Mouse (Mus musculus) cerebellum, adult 11 months (tissue): ENCODE measurements around the gene Usp47.

Experiments used
- DNase-seq: peaks from one replicate; pipeline ENCODE4 v3.0.0; 2022

The Usp47 gene

GRCm38 (mm10) chr7:112023150-112023600 lies at the start of gene Usp47:
TSS of gene Usp47 (plus strand) at chr7:112023504.
- peak; percentile 82 for DNase-seq

DNA sequence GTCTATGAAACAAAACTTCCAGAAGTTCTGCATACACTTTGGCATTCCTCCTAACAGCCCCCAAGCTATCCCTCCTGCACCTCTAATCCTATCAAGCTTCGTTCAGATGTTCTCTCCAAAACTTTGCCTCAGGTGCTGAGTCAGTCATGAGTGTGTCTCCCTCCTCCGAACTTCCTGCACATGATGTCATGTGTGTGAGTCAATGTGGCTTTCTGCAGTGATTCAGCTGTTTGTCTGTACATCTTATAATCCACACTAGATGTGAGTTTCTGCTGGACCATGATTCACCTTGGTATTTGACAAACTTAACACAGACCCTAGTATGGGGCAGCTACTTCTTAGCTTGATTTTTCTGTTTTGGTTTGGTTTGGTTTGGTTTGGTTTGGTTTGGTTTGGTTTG lies 46.9 kb upstream of the Usp47 start:
- DNase-seq, result no peak

DNA sequence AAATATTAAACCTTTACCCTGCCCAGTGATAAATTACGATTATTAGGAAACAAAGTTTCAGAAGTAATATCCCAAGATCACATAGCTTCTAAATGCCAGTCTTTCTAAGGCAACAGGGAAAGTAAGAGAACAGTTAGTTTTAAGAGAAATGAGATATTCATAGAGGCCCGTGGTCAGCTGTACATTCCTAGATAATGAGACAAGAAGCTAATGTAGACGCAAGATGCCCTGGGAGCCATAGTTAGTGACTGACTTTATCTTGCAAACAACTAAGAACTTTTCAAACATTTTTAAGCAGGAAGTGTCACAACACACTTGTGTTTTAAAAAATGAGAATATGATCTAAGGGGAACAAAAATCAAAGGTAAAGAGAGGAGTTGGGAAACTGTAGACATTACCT lies 45.4 kb upstream of the Usp47 start:
- DNase-seq, result no peak

DNA sequence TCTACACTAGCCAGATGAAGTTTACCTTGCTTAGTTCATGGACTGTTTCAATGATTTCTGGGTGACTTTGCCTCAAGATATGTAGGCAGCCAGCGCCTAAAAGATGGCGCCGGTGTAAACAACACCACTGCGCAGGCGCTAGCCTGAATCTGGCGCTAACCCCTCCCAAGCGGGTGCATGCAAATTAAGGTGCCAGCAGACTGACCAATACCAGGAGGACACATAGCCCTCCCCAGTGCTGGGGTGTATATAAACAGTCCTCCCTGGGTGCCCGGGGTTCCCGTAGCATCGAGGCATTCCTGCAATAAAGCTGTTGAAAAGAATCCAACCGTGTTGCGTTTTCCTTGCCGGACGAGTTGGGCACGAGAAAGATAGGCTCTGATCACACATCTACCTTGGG lies 41.0 kb upstream of the Usp47 start:
- no peak for DNase-seq

- DNase-seq, result no peak
Observed at GRCm38 (mm10) chr7:111984530-111984929, 38.8 kb upstream of the Usp47 start.

DNA sequence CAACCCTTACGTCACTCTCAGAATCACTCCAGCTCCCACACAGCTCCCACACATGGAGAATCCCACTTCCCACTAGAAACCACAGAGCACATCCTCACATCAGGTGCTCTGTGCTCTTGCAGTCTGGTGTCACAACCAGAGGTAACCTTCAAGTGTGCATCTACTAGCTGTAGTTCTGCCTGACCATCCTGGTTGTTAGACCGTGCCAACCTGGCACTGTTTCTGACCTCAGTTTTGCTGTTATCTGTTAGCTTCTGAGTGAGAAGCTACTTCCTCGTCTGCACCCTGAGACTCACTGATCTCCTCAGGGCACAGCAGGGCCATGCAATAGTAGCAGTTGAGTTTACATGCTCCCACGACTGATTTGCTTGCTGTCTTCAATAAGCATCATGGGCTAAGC lies 38.0 kb upstream of the Usp47 start:
- DNase-seq, result no peak

- no peak for DNase-seq
Observed at GRCm38 (mm10) chr7:111986906-111987305, 36.4 kb upstream of the Usp47 start.

GRCm38 (mm10) chr7:111997441-111997840 lies 25.9 kb upstream of the Usp47 start:
- no peak for DNase-seq

GRCm38 (mm10) chr7:111998446-111999004 lies 24.8 kb upstream of the Usp47 start:
- DNase-seq, result no peak

DNA sequence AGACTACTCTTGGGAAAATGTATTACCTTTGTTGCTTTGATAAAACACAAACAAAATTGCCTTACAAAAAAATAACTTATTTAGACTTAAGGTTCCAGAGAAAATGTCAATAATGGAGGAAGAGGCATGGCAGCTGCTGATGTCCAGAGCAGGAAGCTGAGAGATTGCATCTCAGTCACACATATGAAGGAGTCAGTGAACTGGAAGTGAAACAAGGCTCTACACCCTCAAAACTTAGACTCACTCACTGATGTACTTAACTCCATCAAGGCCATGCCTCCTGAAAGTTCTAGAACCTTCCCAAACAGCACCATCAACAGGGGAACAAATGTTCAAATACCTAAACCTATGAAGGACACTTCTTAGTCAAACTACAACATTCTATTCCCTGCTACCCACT lies 23.9 kb upstream of the Usp47 start:
- DNase-seq, result no peak

- DNase-seq, result no peak
Observed at GRCm38 (mm10) chr7:112000166-112000565, 23.1 kb upstream of the Usp47 start.

DNA sequence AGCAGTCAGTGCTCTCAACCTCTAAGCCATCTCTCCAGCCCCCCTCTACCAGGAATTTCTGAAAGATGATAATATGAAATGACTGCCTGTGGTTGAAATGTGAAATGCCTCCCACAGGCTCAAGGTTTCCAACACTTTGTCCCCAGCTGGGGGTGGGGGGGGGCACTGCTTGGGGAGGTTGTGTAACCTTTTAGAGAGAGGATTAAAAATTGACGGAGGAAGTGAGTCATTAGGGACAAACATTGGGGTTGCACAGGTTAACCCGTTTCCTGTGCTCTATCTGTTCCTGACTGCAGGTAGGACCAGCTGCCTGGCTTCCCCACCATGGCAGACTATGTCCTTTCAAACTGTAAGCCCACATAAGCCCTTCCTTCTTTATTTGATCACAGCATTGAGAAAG lies 12.8 kb upstream of the Usp47 start:
- no peak for DNase-seq

DNA sequence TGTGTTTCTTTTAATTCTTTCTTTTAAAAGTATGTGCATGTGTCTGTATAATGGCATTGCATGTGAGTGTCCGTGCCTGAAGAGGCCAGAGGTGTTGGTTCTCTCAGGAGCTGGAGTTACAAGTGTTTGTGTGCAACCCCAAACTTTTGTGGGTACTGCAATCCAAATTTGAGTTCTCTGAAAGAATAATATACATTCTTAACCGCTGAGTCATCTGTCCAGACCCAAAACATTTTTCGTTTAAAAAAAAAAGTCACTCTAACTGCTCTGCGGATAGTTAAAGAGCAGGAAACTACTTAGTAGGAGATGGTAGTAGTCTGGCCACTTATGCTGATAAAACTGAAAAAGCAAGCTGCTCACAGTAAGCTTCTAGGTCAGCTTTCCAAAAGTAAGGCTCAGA lies 12.3 kb upstream of the Usp47 start:
- no peak for DNase-seq

DNA sequence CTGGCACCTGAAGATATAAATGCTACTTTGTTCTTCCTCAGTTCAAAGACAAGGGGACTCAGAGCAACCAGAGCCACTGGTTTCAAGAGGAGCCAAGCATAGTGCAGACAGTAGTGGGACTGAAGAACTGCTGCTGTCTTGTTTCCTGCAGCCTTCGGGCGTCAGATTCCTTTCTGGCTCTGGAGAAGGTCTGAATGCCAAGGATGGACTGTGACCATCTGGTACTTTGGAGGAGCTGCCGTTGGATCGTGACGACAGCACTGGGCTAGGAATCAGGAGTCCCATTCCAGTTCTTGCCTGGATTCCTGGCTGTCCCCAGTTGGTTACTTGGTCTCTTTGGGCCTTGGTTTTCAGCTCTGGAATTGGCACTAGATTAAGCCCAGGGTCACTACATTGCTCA lies 11.2 kb upstream of the Usp47 start:
- peak; percentile 91 for DNase-seq

DNA sequence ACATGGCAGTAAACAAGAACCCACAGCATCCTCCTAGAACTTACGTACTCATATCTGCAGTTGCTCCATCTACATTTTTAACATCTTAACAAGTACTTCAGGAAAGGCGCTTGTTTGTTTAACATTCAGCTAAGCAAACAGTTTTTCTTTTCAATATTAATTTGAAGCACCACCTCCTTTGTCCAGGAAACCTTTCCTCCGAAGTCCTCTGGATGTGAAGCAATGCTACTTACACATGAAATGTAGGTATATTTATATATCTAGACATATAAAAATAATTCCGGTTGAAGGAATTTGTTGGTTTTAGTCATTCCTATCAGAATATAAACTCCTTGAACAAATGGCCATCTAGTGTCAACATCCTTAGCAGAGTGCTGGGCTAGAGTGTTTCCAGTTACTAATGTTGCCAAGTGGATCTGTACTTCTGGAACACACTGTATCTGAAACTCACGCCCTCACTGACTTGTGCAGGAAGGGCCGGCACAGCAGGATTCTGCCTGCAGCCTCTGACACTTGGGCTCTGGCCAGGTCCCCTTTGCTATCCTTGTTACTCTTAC lies 10.6 kb upstream of the Usp47 start:
- DNase-seq, result no peak

- DNase-seq, result no peak
Observed at GRCm38 (mm10) chr7:112014148-112014547, 9.2 kb upstream of the Usp47 start.

- no peak for DNase-seq
Observed at GRCm38 (mm10) chr7:112022506-112023149, 676 bp upstream of the Usp47 start.

DNA sequence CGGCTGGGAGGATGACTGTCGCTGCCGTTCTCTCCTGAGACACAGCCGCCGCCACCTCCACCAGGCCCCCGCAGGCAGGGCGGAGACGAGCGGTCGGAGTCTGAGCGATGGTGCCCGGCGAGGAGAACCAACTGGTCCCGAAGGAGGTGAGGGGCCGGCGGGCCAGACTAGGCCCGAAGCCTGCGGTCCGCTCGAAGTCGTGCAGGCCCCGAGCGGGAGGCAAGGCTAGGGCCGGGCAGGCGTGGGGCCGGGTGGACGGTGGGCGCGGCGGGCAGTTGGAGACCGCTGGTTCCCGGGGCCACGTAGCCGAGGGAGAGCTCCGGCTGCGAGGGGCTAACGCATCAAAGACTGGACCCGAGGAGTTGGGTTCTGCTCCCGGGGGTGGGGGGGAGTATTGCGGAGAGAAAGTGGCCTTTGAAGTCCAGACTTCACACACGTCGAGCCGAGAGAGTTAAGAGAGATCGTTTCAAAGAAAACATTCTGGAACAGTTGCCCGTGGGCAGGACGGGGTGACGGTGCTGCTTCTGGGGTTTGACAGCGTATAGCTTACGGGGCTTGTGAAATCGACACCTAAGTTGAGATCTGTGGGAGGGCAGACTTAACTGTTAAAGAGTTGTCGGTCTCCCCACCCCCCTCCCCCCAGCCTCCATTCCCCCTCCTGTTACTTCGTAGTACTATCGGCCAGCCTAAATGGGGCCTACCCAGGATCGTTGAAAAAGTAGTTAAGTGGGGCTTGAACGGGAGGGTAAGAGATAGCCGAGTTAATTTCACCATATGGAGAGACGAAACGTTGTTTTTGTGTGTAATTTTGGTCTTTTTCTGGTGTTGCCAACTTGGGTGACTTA lies 519 bp downstream of the Usp47 start:
- no peak for DNase-seq

GRCm38 (mm10) chr7:112024446-112024730 lies 1.1 kb downstream of the Usp47 start:
- DNase-seq, result no peak

DNA sequence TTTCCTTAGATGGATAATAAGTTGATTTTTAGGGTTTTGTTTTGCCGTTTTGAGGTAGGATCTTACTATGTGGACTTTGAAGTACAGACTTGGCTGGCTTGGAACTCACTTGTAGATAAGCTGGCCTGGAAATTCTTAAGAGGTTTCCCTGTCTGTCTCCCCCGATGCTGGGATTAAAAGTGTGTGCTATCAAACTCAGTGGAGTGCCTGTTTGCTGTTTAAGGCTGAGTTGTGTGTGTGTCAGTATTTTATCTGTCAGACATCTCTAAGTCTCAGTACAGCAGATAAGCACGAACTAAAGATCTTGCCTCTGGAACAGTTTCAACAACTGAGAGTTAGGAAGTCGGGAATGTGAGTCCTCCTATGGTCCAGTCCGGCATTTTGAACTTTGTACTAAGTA lies 1.6 kb downstream of the Usp47 start:
- no peak for DNase-seq

- no peak for DNase-seq
Observed at GRCm38 (mm10) chr7:112030594-112030993, 7.3 kb downstream of the Usp47 start.

- DNase-seq, result no peak
Observed at GRCm38 (mm10) chr7:112035804-112036203, 12.5 kb downstream of the Usp47 start.

GRCm38 (mm10) chr7:112036636-112037035 lies 13.3 kb downstream of the Usp47 start:
- no peak for DNase-seq

- DNase-seq, result no peak
Observed at GRCm38 (mm10) chr7:112040271-112040670, 17.0 kb downstream of the Usp47 start.
